Mouse (Mus musculus) midbrain, embryonic 13.5 days (tissue): ENCODE data around the gene Prelp. TPM values are rescaled to one million over a fixed set of nuclear protein-coding genes. Genes with fewer than 3 reads are reported as not detected.

Experiments used
- ATAC-seq: fragments of 200-750 bp; cut with Nextera tagmentation; 2 replicates; pipeline ENCODE4 v1.8.0; 2017; ENCODE audit warnings: mild to moderate bottlenecking, moderate TSS enrichment, moderate library complexity
- H3K27ac ChIP-seq: fragments of 300-500 bp; sonication (generic); 2 replicates; pipeline ENCODE4 v1.5.1; 2015; ENCODE audit warnings: inconsistent platforms, mild to moderate bottlenecking, moderate library complexity
- H3K27me3 ChIP-seq: fragments of 300-500 bp; sonication (generic); 2 replicates; pipeline ENCODE4 v1.6.1; 2015; ENCODE audit warnings: mild to moderate bottlenecking, inconsistent platforms
- H3K36me3 ChIP-seq: fragments of 300-500 bp; sonication (generic); 2 replicates; pipeline ENCODE4 v1.6.1; 2015; ENCODE audit warnings: mild to moderate bottlenecking, inconsistent platforms
- H3K4me1 ChIP-seq: fragments of 300-500 bp; sonication (generic); replicated peaks from 2 replicates; pipeline ENCODE4 v1.6.1; 2015; ENCODE audit warnings: inconsistent platforms
- H3K4me2 ChIP-seq: fragments of 300-500 bp; sonication (generic); replicated peaks from 2 replicates; pipeline ENCODE4 v1.6.1; 2015; ENCODE audit warnings: moderate library complexity, mild to moderate bottlenecking, inconsistent platforms
- H3K4me3 ChIP-seq: fragments of 300-500 bp; sonication (generic); replicated peaks from 2 replicates; pipeline ENCODE4 v1.5.1; 2015; ENCODE audit warnings: mild to moderate bottlenecking, inconsistent platforms
- H3K9ac ChIP-seq: fragments of 300-500 bp; sonication (generic); replicated peaks from 2 replicates; pipeline ENCODE4 v1.6.1; 2015; ENCODE audit warnings: mild to moderate bottlenecking, inconsistent platforms
- H3K9me3 ChIP-seq: fragments of 300-500 bp; sonication (generic); 2 replicates; pipeline ENCODE4 v1.6.1; 2016; ENCODE audit warnings: mild to moderate bottlenecking, inconsistent platforms
- WGBS: fragments of 180-500 bp; shearing (Covaris S2); methylation state at CpG from one replicate; pipeline ENCODE4 v1.1.7; 2015; 5-methylcytosine and 5-hydroxymethylcytosine counted together
- polyA plus RNA-seq: library from polyadenylated mRNA; unstranded; fragments of >200 nt; fragmentation: Nextera tagmentation; extraction: Ambion mirVana; gene quantifications from 2 replicates; pipeline ENCODE4 v1.2.1, GENCODE M21; 2015

Gene Prelp
- polyA plus RNA-seq, 1 experiment from 2014 or later = 6.5 TPM

- H3K4me3 ChIP-seq = no peak overlapping the region
- H3K4me1 ChIP-seq = no peaks in the 10 kb centered on the region
- H3K36me3 ChIP-seq = no peaks in the 10 kb centered on the region
- no peak for ATAC-seq
- H3K9ac ChIP-seq = no peak overlapping the region
- WGBS = 75% methylated on average over 2 of the region's 2 CpGs
- peaks cover 6% of the 10 kb centered on the region; the same call in 1 of the 2 replicates for H3K9me3 ChIP-seq
- H3K4me2 ChIP-seq = no peak overlapping the region
- no peak overlapping the region for H3K27ac ChIP-seq
- no peaks in the 10 kb centered on the region for H3K27me3 ChIP-seq
Measured at GRCm38 (mm10) chr1:133869221-133869620, 52.0 kb downstream of the Prelp start.

DNA sequence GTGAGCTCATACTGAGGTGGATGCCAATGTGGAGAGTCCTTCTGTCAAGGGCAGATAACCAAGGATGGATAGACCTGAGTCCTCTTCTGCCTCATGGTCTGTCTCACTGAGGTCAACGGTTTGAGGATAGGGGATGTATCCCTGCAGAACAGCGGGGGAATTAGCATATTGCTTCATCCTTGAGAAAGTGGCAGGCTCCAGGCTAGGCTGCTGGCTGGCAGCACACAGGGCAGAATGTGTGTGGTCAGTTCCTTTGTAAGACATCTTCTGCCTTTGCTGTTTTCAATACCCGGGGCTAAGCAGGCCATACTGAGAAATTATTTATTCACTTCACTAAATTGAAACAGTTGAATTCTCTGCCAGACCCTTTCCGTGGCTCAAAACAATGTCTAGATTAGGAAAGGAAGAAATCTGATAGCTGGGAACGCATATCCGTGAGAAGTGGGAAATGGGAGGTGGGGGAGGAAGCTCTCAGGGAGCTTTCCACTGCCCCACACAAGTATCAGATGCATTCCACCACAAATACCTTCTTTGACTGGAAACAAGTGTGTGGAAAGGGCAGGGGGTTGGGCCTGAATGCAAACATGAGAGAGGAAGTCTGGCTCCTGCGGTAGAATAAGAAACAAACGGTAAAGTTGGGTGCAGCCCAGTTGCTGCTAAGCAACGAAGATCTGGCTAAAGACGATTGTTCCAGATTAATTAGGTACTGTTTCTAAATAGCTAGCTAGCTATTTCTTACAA is 57.8 kb downstream of the Prelp start:
- Histone ChIP-seq H3K4me2 (no peak overlapping the region), H3K9ac (no peak overlapping the region), H3K36me3 (no peaks in the 10 kb centered on the region), H3K27ac (peak overlapping the region; percentile 58; the same call in 1 of the 2 replicates), H3K9me3 (peaks cover 6% of the 10 kb centered on the region; the same call in 1 of the 2 replicates), H3K4me3 (no peak overlapping the region), H3K4me1 (peaks cover 33% of the 10 kb centered on the region), H3K27me3 (no peaks in the 10 kb centered on the region)
- ATAC-seq = no peak
- 29% methylated on average over 10 of the region's 10 CpGs for whole genome bisulfite sequencing

DNA sequence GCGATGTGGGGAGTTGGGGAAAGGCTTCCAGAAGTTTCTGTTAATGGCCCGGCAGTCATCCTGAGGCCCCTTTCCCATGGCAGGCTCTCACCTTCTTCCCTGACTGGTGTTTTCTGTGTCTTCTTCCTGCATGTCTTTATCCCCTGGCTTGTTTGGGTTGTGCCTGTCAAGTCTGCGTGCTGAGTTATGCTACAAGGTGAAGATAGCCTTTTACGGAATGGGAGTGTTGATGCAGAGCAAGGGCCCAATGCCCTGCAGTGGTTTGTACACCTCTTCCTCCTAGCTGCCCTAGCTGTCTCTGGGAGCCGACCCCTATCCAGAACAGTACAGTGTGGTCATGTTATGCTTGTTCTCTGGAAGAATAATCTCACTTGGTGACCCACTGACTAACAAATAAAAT is 60.2 kb downstream of the Prelp start:
- H3K9ac ChIP-seq = no peak overlapping the region
- peaks cover 6% of the 10 kb centered on the region; the same call in 1 of the 2 replicates for H3K9me3 ChIP-seq
- 78% methylated on average over 5 of the region's 5 CpGs for WGBS
- H3K36me3 ChIP-seq = no peaks in the 10 kb centered on the region
- no peak overlapping the region for H3K4me2 ChIP-seq
- no peak overlapping the region for H3K27ac ChIP-seq
- H3K4me3 ChIP-seq = no peak overlapping the region
- peaks cover 42% of the 10 kb centered on the region for H3K4me1 ChIP-seq
- no peak for ATAC-seq
- peaks cover 9% of the 10 kb centered on the region; the same call in 1 of the 2 replicates for H3K27me3 ChIP-seq

Other genes with a start within 250 kb of the Prelp start
- 0.07 TPM in 1 of 2 replicates, not detected in the other for gene Lax1, start 231.3 kb downstream of the Prelp start, polyA plus RNA-seq
- 7.8 and 8.2 TPM in 2 replicates for gene Atp2b4, start 120.4 kb downstream of the Prelp start, polyA plus RNA-seq
- 4.0 and 4.9 TPM in 2 replicates for gene Optc, start 13.4 kb downstream of the Prelp start, polyA plus RNA-seq
- gene Fmod, start 115.8 kb upstream of the Prelp start, polyA plus RNA-seq = 5.5 and 5.7 TPM in 2 replicates
- 109 and 110 TPM in 2 replicates for gene Btg2, start 157.7 kb upstream of the Prelp start, polyA plus RNA-seq
- 0.09 and 0.27 TPM in 2 replicates for gene Chit1, start 189.8 kb upstream of the Prelp start, polyA plus RNA-seq